Mouse (Mus musculus) CD8-positive naive resting alpha-beta T cell, adult 57 days (primary cell): Measurements from ENCODE around the gene Sycp2. TPM values are rescaled to one million over a fixed set of nuclear protein-coding genes. Genes with fewer than 3 reads are reported as not detected.

Source experiments
- total RNA-seq: library from RNA; stranded (reverse); gene quantifications from one replicate; pipeline ENCODE4 v1.2.4, GENCODE M21; 2023

The Sycp2 gene
- 0.09 TPM for total RNA-seq

DNA sequence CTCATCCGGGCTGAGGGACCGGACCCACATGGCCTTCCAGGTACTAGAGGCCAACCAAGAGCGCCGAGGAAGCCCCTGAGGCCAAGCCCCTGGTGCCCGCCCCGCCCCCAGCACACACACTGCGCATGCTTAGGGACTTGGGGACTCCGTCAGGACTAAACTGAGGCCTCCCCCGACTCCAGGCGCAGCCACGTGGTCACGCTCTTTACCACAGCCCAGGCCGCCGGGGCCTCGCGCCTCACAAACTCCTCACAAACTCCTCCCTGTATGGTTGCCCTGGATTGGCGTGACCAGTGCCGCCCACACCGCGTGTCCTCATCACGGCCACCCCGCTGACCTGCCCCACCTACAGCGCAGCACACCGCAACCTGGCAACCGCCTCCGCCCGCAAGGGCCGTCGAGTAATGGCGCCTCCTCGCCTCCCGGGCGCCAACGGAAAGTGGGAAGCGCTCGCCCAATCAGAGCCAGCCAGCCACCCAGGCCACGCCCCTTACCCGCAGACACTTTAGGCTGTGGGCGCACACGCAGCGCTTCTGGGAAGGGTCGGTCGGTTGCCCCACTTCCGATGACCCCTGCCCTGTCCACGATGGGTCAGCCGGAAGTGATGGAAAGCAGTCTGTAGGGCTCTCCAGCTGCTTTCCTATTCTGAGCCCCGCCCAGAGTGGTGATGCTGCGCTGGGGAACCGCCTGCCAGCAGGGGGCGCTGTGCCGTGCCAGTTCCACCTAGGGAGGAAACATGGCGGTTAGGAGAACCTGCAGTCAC lies at the start of gene Sycp2:
TSS of gene Sycp2 (minus strand) at position 633 of the 763 bp plus-strand sequence.

DNA sequence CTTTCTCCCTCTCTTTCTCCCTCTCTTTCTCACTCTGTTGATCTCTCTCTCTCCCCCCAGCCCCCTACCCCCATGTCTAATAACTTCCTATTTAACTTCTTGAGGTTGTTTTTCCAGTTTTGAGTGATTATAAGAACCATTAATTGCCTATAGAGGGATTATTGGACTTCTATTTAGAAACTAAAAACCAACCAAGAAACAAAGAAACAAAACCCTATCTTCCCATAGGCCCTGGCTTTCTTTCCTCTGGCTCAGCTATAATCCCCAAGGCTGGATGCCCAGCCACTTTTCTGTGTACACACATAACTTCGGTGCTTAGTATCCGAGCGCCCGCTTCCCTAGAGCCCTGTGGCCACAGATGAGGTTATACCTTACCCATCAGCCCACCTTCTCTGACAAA lies 22.7 kb upstream of the Sycp2 start, which contains the start of gene Cdh26:
TSS of gene Cdh26 (plus strand) at position 301 of the 400 bp plus-strand sequence.

DNA sequence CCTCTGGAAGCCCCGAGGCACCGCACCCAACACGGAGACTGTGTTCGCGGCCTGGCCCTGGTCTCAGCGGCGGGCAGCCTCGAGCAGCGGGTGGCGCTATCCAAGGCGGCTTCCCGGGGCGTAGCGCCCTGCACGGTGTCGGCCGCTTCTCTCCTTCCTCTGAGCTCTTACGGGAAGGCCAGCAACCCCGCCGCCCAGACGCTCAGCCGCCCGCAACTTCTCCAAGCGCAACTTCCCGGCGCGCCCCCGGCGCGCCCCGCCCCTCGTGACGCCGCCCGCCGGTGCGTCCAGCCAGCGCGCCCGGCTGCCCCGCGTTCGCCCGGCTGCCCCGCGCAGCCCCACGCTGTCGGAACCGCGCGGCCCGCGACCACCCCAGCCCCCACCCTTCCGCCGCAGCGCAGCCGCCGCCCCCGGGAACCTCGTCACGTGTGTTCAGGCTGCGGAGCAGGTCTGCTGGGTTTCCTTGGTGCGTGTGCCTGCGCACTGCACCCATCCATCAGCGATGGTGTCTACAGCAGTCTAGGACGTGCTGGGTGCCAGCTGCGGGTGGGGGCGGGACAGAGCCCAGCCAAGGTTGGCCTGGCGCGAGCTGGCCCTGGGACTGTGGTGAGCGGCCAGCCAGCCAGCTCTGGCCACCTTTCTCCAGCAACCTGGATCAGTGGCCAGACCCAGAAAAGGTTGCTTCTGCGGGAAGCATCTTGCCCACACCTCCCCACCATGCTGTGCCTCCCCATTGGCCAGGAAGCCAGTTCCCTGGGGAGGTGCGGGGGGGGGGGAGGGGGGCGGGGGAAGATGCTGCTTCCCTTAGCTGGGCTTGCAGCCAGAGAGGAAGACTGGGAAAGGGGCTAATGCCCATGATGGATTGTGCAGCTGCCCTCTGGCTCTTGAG lies 7.0 kb upstream of the Sycp2 start, which contains the start of the genes Ppp1r3d and Fam217b:
TSS of gene Ppp1r3d (minus strand) at position 212 of the 889 bp plus-strand sequence.
TSS of gene Fam217b (plus strand) at position 264 of the 889 bp plus-strand sequence.

Other genes with a start within 250 kb of the Sycp2 start
- 0.24 TPM for gene Ppp1r3d, start 6.8 kb upstream of the Sycp2 start, total RNA-seq
- gene Fam217b, start 6.8 kb upstream of the Sycp2 start, total RNA-seq, result not detected
- gene Cdh26, start 22.8 kb upstream of the Sycp2 start, total RNA-seq, result not detected